Comparison of ENCODE assay signal across 26 mouse cellular contexts in the genomic region with DNA sequence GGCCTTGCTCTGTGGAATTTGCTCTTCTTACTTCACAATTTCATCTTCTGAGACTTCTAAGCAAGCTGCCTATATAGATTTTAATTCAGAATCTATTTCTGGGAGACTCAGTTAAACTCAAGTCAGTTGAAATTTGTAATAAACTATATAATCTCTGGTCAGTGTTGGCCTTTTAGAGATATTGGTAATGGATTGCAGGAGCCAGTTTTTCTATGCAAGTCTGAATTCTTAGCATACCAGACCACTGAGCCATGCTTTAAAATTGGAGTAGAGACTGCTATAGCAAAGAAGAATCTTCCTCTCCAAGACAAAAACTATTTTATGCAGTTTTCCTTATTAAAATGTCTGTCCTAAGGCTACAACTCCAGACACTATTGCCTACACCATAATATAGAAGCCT. TPM values are rescaled to one million over a fixed set of nuclear protein-coding genes. Genes with fewer than 3 reads are reported as not detected.
DNase-seq lines count a peak whose midpoint lies in the region; ATAC-seq and TF ChIP-seq lines count a peak whose summit lies in the region.
"Had no signal": no experiment of that assay in that cellular context is flagged by ENCODE, and none has a peak within 500 bp of the region (broad histone marks: within the 10 kb centered on the region; RNA-seq: fewer than 3 reads in every experiment).

No protein-coding gene starts in this region.

- CTCF ChIA-PET in Patski (lab: Charles Lee) = no interaction called here

- no peaks in the 10 kb centered on the region for H3K4me1 ChIP-seq in testis, adult 2 months (ENCODE audit: control insufficient read depth, insufficient read depth, low read length)
- H3K4me1 ChIP-seq: embryonic facial prominence, embryonic 13.5 days; embryonic facial prominence, embryonic 15.5 days; forebrain, embryonic 13.5 days; forebrain, embryonic 15.5 days had no signal

- no peak for TF ChIP-seq CTCF in testis, adult 2 months (IDR thresholded peaks at IDR 0.05; ENCODE audit: control insufficient read depth, insufficient read depth, insufficient replicate concordance, low read depth, low read length)
- no peak for TF ChIP-seq CTCF in Patski (IDR thresholded peaks at IDR 0.05)

- no peaks in the 10 kb centered on the region for H3K27me3 ChIP-seq in testis, adult 2 months (ENCODE audit: control insufficient read depth, insufficient read depth, low read length)
- no peaks in the 10 kb centered on the region for H3K27me3 ChIP-seq in Patski
- H3K27me3 ChIP-seq: CH12.LX; embryonic facial prominence, embryonic 13.5 days; embryonic facial prominence, embryonic 15.5 days; forebrain, embryonic 13.5 days; forebrain, embryonic 15.5 days had no signal

- POLR2A ChIA-PET in Patski (lab: Charles Lee) = no interaction called here

- DNase-seq in testis, postnatal 14 days (ENCODE audit: low spot score) = no peak
- peak; percentile 79 for DNase-seq in Muller cell, postnatal 12 days (ENCODE audit: inconsistent ontology term)
- DNase-seq in Patski (ENCODE audit: low read depth, low spot score) = no peak
- DNase-seq in right cerebral cortex, postnatal 10 days (ENCODE audit: low spot score in 2 of 2) = no peak
- no peak for DNase-seq in urinary bladder, adult 18-20 months (ENCODE audit: low spot score in 2 of 2)
- DNase-seq: adrenal gland, adult 2 months; adrenal gland, postnatal 10 days; adrenal gland, postnatal 25 days; B cell, adult 2 months; cerebellum, adult 11 months; cerebellum, adult 18-20 months; cerebellum, adult 8-10 months; cerebellum, adult 9-11 months; cerebellum, postnatal 14 days; cerebellum, postnatal 36 days; embryo, embryonic 11 days; forebrain, postnatal 0 days had no signal

- no peak for TF ChIP-seq POLR2A in testis, adult 2 months (IDR thresholded peaks at IDR 0.05; ENCODE audit: control insufficient read depth, low read depth, low read length)

- H3K4me3 ChIP-seq in testis, adult 2 months (ENCODE audit: control insufficient read depth, low read depth, low read length) = no peak overlapping the region
- H3K4me3 ChIP-seq: embryonic facial prominence, embryonic 13.5 days; embryonic facial prominence, embryonic 15.5 days; forebrain, embryonic 13.5 days; forebrain, embryonic 15.5 days had no signal

- in situ Hi-C loops in Patski (cut with MboI; ENCODE audit: low pct_unique_long_range_greater_than_20kb) = no loop called here

- peak; percentile 80 for ATAC-seq in Patski
- ATAC-seq in granulocyte monocyte progenitor cell, adult 5-6 weeks (replicated peaks; ENCODE audit: poor library complexity, severe bottlenecking) = no peak
- ATAC-seq: CD4-positive, CD25-positive, alpha-beta regulatory T cell, adult 4 months; forebrain, embryonic 13.5 days; forebrain, embryonic 15.5 days; forebrain, postnatal 0 days had no signal

- H3K27ac ChIP-seq in testis, adult 2 months (ENCODE audit: control insufficient read depth, insufficient read depth, low read depth, low read length) = 0 out of 2 replicates have a peak overlapping the region, but pooled peaks have one; percentile 21
- H3K27ac ChIP-seq: embryonic facial prominence, embryonic 13.5 days; embryonic facial prominence, embryonic 15.5 days; forebrain, embryonic 13.5 days; forebrain, embryonic 15.5 days had no signal

- H3K36me3 ChIP-seq in testis, adult 2 months (ENCODE audit: control insufficient read depth, insufficient read depth, low read length) = no peaks in the 10 kb centered on the region
- H3K36me3 ChIP-seq: embryonic facial prominence, embryonic 13.5 days; embryonic facial prominence, embryonic 15.5 days; forebrain, embryonic 15.5 days; G1E had no signal

RNA-seq across cellular contexts. Expression of gene Aldh1a1, which starts 4.0 kb away (rescaled TPM):
- polyA plus RNA-seq in testis, adult 2 months (2012; rRNA removed) = 80.3 and 95.7 TPM in 2 replicates
- polyA plus RNA-seq in Patski (2021) = 80.5 TPM
- total RNA-seq in granulocyte monocyte progenitor cell, adult 5-6 weeks (2014; fragmentation: Nextera tagmentation) = 0.11 TPM in 1 of 2 replicates, not detected in the other
- 0.15 and 1.9 TPM in 2 replicates for total RNA-seq in granulocyte monocyte progenitor cell, adult 5-6 weeks (2017)
- polyA plus RNA-seq: CD4-positive, CD25-positive, alpha-beta regulatory T cell, adult 4 months; G1E had no signal
